Mouse (Mus musculus) embryonic facial prominence, embryonic 13.5 days (tissue): ENCODE results near the gene Cib4. TPM values are rescaled to one million over a fixed set of nuclear protein-coding genes. Genes with fewer than 3 reads are reported as not detected.

Experiments used
- ATAC-seq: fragments of 200-750 bp; cut with Nextera tagmentation; 2 replicates; pipeline ENCODE4 v1.8.0; 2017; ENCODE audit warnings: low read depth; ENCODE audit not compliant: insufficient number of reproducible peaks, insufficient read depth, low FRiP score, low TSS enrichment
- H3K27ac ChIP-seq: fragments of 300-500 bp; sonication (generic); 2 replicates; pipeline ENCODE4 v1.5.1; 2015; ENCODE audit warnings: moderate library complexity, mild to moderate bottlenecking, inconsistent platforms
- H3K27me3 ChIP-seq: fragments of 300-500 bp; sonication (generic); 2 replicates; pipeline ENCODE4 v1.6.1; 2015; ENCODE audit warnings: mild to moderate bottlenecking, inconsistent platforms
- H3K36me3 ChIP-seq: fragments of 300-500 bp; sonication (generic); 2 replicates; pipeline ENCODE4 v1.6.1; 2015; ENCODE audit warnings: mild to moderate bottlenecking, inconsistent platforms
- H3K4me1 ChIP-seq: fragments of 300-500 bp; sonication (generic); 2 replicates; pipeline ENCODE4 v1.6.1; 2015; ENCODE audit warnings: inconsistent platforms
- H3K4me2 ChIP-seq: fragments of 300-500 bp; sonication (generic); 2 replicates; pipeline ENCODE4 v1.6.1; 2015; ENCODE audit warnings: moderate library complexity, mild to moderate bottlenecking, inconsistent platforms
- H3K4me3 ChIP-seq: fragments of 300-500 bp; sonication (generic); 2 replicates; pipeline ENCODE4 v1.5.1; 2015; ENCODE audit warnings: mild to moderate bottlenecking, inconsistent platforms
- H3K9ac ChIP-seq: fragments of 300-500 bp; sonication (generic); 2 replicates; pipeline ENCODE4 v1.6.1; 2015; ENCODE audit warnings: mild to moderate bottlenecking, inconsistent platforms
- H3K9me3 ChIP-seq: fragments of 300-500 bp; sonication (generic); 2 replicates; pipeline ENCODE4 v1.6.1; 2016; ENCODE audit warnings: inconsistent platforms
- WGBS: fragments of 180-500 bp; shearing (Covaris S2); methylation state at CpG from one replicate; pipeline ENCODE4 v1.1.7; 2015; ENCODE audit warnings: mixed read lengths; 5-methylcytosine and 5-hydroxymethylcytosine counted together
- polyA plus RNA-seq: library from polyadenylated mRNA; unstranded; fragments of >200 nt; fragmentation: Nextera tagmentation; extraction: Ambion mirVana; gene quantifications from 2 replicates; pipeline ENCODE4 v1.2.1, GENCODE M21; 2015

The Cib4 gene
- polyA plus RNA-seq, 1 experiment from 2014 or later, result not detected

DNA sequence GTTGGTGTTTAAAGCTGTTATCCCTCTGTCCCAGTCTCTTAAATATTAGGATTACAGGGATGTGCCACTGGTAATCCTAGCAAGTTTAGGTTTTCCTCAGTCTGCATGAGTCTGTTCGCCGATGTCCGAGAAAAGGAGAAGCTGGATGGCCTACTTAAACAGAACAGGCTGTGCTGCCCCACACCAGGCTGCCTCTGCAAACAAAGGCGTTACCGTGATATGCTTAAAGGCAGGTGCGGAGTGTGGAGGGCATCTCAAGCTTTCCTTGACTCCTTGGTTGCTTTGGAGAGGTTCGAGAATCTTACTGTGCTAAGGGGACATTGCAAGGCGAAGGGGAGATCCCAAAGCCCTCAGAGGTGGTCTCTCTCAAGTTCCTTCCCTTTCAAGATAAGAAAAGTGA, 48.8 kb downstream of the Cib4 start:
- no peak overlapping the region for H3K4me3 ChIP-seq
- H3K4me2 ChIP-seq, result no peak overlapping the region
- H3K9ac ChIP-seq, result no peak overlapping the region
- H3K4me1 ChIP-seq, result peaks cover 29% of the 10 kb centered on the region
- no peak for ATAC-seq
- no peak overlapping the region for H3K27ac ChIP-seq
- WGBS, result 43% methylated on average over 8 of the region's 8 CpGs
- H3K36me3 ChIP-seq, result no peaks in the 10 kb centered on the region
- H3K27me3 ChIP-seq, result no peaks in the 10 kb centered on the region
- H3K9me3 ChIP-seq, result no peaks in the 10 kb centered on the region

DNA sequence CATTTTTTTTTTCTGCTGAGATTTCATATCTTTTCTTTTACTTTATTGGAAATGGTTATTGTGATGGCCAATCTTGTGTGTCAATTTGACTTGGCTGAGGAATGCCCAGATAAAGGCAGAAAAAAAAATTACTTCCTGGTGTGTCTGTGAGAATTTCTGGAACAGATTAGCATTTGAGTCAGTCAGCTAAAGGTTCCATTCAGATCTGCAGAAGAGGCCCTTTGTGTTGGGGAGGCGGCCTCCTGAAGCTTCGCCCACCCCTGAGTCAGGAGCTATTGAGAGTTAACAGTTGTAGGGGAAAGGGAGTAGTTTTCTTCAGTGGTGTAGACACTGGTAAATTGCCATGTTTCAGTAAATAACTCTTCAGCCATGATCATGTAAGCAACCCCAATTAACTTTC, 50.3 kb downstream of the Cib4 start:
- Histone ChIP-seq H3K9ac (no peak overlapping the region), H3K4me1 (peaks cover 29% of the 10 kb centered on the region), H3K4me2 (no peak overlapping the region), H3K9me3 (no peaks in the 10 kb centered on the region), H3K4me3 (no peak overlapping the region), H3K27ac (0 out of 2 replicates have a peak overlapping the region, but pooled peaks have one; percentile 22), H3K27me3 (no peaks in the 10 kb centered on the region), H3K36me3 (no peaks in the 10 kb centered on the region)
- no peak for ATAC-seq
- 32% methylated on average over 2 of the region's 2 CpGs for WGBS

DNA sequence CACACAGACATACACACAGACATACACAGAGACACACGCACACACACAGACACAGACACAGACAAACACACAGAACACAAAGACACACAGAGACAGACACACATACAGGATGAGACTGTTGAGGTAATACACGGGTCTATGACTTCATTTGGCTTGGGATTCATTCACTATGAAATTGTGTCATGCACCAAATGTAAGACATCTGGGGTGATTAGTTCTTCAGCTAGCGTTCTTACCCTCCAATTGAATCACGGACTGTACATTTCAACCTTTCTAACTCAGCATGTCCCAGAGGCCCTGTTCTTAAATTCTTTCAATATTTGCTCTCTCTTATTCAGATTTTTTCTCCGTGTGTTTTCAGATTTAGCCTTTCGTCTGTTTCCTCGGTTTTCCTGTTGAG, 51.0 kb downstream of the Cib4 start:
- no peak overlapping the region for H3K4me3 ChIP-seq
- no peak overlapping the region for H3K4me2 ChIP-seq
- no peaks in the 10 kb centered on the region for H3K36me3 ChIP-seq
- H3K9me3 ChIP-seq, result no peaks in the 10 kb centered on the region
- no peaks in the 10 kb centered on the region for H3K27me3 ChIP-seq
- peaks cover 29% of the 10 kb centered on the region for H3K4me1 ChIP-seq
- WGBS, result 36% methylated on average over 7 of the region's 7 CpGs
- peak overlapping the region; percentile 22; the same call in 1 of the 2 replicates for H3K27ac ChIP-seq
- ATAC-seq, result no peak
- H3K9ac ChIP-seq, result no peak overlapping the region

DNA sequence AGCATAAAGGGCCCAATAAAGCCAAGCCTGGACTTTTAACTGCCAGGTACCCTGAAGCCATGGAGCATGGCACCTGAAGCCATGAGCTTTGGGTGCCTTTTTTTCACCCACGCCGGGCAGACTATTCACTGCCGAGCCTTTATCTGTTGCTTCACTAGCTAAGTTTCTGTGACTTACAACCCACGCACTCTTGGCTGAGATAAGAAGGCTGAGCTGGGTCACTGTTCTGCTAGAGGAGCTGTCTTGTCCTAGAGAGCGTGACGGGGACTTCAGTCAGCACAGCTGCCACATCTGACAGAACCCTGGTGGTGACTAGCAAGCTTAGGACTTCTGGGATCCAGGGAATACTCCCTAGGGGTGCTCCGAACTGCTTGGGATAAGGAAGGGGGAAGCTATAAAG, 51.9 kb downstream of the Cib4 start:
- Histone ChIP-seq H3K27me3 (no peaks in the 10 kb centered on the region), H3K4me2 (no peak overlapping the region), H3K4me1 (peaks cover 29% of the 10 kb centered on the region), H3K27ac (no peak overlapping the region), H3K9me3 (no peaks in the 10 kb centered on the region), H3K9ac (no peak overlapping the region), H3K36me3 (no peaks in the 10 kb centered on the region), H3K4me3 (no peak overlapping the region)
- 75% methylated on average over 7 of the region's 7 CpGs for WGBS
- no peak for ATAC-seq

DNA sequence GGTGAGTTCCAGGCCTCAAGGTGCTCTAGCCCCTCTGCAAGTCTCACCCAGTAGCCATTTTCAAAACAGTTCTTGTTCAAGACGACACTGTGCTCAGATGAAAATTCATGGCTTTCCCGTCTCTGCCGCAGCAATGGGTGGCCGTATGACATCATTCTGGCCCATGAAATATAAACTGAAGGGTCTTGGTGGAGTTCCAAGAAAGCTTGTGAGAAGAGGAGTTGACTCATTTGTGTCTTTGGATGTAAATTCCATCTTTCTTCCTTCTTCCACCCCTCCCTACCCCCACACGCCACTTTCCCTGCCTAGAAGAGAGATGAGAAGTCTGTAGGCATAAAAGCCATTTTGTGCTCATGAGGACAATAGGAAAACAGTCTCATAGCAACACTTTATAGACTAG, 54.8 kb downstream of the Cib4 start:
- Histone ChIP-seq H3K27me3 (no peaks in the 10 kb centered on the region), H3K4me3 (no peak overlapping the region), H3K36me3 (no peaks in the 10 kb centered on the region), H3K27ac (no peak overlapping the region), H3K9me3 (no peaks in the 10 kb centered on the region), H3K9ac (no peak overlapping the region), H3K4me1 (peaks cover 12% of the 10 kb centered on the region), H3K4me2 (no peak overlapping the region)
- ATAC-seq, result no peak
- WGBS, result 80% methylated on average over 5 of the region's 5 CpGs

DNA sequence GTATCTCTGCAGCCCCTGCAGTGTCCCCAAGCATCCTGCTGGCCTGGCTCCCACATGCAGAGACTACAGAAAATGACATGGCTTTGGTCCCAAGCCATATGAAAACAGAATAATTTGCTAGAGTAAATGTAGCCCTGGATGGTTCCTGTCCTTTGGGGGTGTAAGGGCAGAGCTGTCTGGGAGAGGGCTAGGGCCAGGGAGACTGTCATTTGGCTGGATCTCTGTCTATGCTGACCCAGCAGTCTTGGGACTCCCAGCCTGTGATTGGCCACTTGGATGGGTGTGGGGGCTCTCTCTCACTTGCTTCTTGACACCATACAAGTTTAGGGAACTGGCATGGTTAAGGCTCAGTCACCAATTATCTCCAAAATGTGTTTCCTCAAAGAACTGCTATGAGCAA, 55.4 kb downstream of the Cib4 start:
- H3K9ac ChIP-seq, result no peak overlapping the region
- no peaks in the 10 kb centered on the region for H3K27me3 ChIP-seq
- H3K9me3 ChIP-seq, result no peaks in the 10 kb centered on the region
- H3K4me1 ChIP-seq, result peaks cover 8% of the 10 kb centered on the region
- ATAC-seq, result no peak
- no peaks in the 10 kb centered on the region for H3K36me3 ChIP-seq
- no peak overlapping the region for H3K4me3 ChIP-seq
- H3K4me2 ChIP-seq, result no peak overlapping the region
- no peak overlapping the region for H3K27ac ChIP-seq

DNA sequence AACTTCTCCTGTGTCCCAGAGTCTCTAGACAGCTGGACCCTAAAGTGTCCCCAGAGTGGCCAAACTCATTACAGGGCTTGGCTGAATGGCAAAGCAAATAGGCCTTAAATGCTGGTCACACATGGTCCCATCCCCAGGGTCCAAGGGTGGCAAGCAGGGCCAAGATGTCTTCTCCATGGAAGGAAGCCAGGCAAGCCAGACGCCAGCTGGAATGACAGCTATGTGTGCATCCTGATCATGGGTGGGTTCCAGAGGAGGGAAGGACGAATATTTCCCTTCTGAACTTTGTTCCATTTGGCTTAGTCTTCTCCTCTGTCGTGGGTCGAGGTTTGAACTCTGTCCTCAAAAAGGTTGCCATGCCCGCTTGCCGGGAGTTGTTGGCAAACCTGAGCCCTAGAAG, 60.5 kb downstream of the Cib4 start:
- no peaks in the 10 kb centered on the region for H3K9me3 ChIP-seq
- ATAC-seq, result no peak
- H3K27me3 ChIP-seq, result no peaks in the 10 kb centered on the region
- H3K27ac ChIP-seq, result no peak overlapping the region
- H3K4me3 ChIP-seq, result no peak overlapping the region
- no peak overlapping the region for H3K4me2 ChIP-seq
- H3K9ac ChIP-seq, result no peak overlapping the region
- WGBS, result 85% methylated on average over 6 of the region's 6 CpGs
- H3K4me1 ChIP-seq, result no peaks in the 10 kb centered on the region
- no peaks in the 10 kb centered on the region for H3K36me3 ChIP-seq

DNA sequence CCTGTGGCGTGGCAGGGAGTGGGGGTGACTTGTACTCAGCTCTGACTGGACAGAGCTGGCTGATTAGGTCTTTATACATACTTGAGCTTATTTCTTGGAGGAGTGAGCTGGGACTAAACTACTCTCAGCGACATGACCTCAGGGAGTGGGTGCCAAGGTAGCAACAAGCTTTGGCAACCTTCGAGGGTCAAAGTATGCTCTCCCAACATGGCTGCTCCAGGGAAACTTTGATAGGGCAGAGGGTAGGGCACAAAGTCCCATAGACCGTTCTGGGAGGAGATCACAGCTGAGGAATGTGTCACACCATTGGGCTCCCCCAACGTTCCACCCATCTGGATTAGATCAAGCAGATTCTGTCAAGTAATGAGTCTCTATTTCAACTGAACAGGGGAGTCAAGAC, 61.0 kb downstream of the Cib4 start:
- no peak for ATAC-seq
- no peaks in the 10 kb centered on the region for H3K36me3 ChIP-seq
- no peaks in the 10 kb centered on the region for H3K4me1 ChIP-seq
- no peak overlapping the region for H3K4me3 ChIP-seq
- no peak overlapping the region for H3K27ac ChIP-seq
- H3K4me2 ChIP-seq, result no peak overlapping the region
- no peaks in the 10 kb centered on the region for H3K27me3 ChIP-seq
- H3K9me3 ChIP-seq, result no peaks in the 10 kb centered on the region
- 68% methylated on average over 5 of the region's 5 CpGs for WGBS
- no peak overlapping the region for H3K9ac ChIP-seq

DNA sequence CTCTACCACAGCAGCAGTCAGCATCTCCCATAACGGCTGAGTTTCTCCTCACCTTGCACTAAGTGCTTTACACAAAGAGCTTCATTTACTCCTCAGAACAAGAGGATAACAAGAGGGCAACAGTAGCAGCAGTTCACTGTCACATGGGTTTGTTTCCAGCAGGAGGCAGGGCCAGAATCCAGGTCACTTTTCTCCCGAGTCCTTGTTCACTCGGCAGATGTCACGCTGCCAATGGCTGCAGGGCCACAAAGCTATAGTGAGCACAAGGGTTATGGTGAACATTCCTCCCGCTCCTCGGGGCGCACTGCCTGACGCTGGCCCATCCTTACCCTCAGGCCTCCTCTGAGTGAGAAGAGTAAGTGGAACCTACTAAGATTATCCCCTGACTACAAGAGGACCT, 62.1 kb downstream of the Cib4 start:
- Histone ChIP-seq H3K27ac (no peak overlapping the region), H3K4me3 (no peak overlapping the region), H3K27me3 (no peaks in the 10 kb centered on the region), H3K4me1 (no peaks in the 10 kb centered on the region), H3K36me3 (no peaks in the 10 kb centered on the region), H3K4me2 (no peak overlapping the region), H3K9ac (no peak overlapping the region), H3K9me3 (no peaks in the 10 kb centered on the region)
- 73% methylated on average over 8 of the region's 8 CpGs for WGBS
- no peak for ATAC-seq

DNA sequence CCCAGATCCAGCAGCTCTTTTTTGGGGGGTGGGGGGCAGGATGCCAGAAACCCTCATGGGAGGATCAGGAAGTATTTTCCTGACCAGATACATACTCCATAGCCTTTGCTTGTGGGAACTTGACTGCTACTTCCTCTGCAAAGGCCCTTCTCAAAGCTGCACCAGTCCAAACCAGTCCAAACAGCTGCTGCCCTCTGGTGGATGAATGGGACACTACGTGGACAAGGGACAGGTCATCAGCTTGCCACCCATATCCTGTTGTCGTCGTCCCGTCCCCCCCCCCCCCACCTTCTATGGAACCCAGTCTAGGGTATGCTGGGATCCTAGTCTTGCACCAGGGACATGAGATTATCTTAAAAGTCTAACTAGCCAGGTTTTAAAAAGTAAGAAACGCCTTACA, 63.3 kb downstream of the Cib4 start:
- ATAC-seq, result no peak

DNA sequence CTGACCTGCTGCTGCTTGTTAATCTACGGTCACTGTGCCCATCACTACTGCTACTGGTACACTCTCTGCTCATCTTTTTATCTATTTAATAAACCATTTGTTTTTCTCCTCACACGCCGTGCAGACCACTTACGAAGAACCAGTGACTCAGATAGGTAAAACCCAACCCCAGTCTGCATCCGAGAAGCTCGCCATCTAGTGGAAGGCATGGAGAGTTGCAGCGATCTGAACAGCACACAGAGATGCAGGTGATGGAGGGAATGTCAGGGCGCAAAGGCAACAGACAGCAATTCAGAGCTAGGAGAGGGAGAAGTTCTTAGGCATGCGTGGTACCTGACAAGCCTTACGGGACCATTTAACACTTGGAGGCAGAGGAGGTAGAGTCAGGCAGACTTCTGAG, 69.1 kb downstream of the Cib4 start:
- Histone ChIP-seq H3K27ac (no peak overlapping the region), H3K36me3 (no peaks in the 10 kb centered on the region), H3K9me3 (no peaks in the 10 kb centered on the region), H3K9ac (no peak overlapping the region), H3K4me3 (no peak overlapping the region), H3K27me3 (no peaks in the 10 kb centered on the region), H3K4me1 (no peaks in the 10 kb centered on the region), H3K4me2 (no peak overlapping the region)
- 39% methylated on average over 10 of the region's 10 CpGs for WGBS
- no peak for ATAC-seq

More for the DNA sequence above, 63.3 kb downstream of the Cib4 start:
- no peak overlapping the region for H3K27ac ChIP-seq
- H3K36me3 ChIP-seq, result no peaks in the 10 kb centered on the region
- no peak overlapping the region for H3K4me2 ChIP-seq
- WGBS, result 19% methylated on average over 5 of the region's 5 CpGs
- H3K4me3 ChIP-seq, result no peak overlapping the region
- H3K4me1 ChIP-seq, result no peaks in the 10 kb centered on the region
- no peaks in the 10 kb centered on the region for H3K9me3 ChIP-seq
- H3K9ac ChIP-seq, result no peak overlapping the region
- no peaks in the 10 kb centered on the region for H3K27me3 ChIP-seq

DNA sequence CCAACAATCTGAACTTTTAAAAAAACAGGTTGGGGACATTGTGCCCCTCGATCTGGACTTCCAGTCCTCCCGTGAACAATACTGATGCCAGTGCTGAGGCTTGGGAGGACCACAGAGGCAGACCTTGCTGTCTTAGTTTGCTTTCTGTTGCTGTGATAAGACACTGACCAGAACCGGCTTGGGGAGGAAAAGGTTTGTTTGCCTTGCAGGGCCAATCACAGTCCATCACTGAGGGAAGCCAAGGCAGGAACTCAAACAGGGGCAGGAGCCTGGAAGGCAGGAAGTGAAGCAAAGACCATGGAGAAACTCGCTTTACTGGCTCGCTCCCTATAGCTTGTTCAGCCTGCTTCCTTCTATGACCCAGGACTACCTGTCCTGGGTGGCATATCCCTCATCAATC, 73.5 kb downstream of the Cib4 start:
- WGBS, result 63% methylated on average over 5 of the region's 5 CpGs
- Histone ChIP-seq H3K9me3 (no peaks in the 10 kb centered on the region), H3K4me1 (0 out of 2 replicates have a peak, but pooled peaks cover 3% of the 10 kb centered on the region), H3K4me2 (no peak overlapping the region), H3K36me3 (no peaks in the 10 kb centered on the region), H3K4me3 (no peak overlapping the region), H3K9ac (no peak overlapping the region), H3K27me3 (peaks cover 7% of the 10 kb centered on the region), H3K27ac (no peak overlapping the region)
- ATAC-seq, result no peak

DNA sequence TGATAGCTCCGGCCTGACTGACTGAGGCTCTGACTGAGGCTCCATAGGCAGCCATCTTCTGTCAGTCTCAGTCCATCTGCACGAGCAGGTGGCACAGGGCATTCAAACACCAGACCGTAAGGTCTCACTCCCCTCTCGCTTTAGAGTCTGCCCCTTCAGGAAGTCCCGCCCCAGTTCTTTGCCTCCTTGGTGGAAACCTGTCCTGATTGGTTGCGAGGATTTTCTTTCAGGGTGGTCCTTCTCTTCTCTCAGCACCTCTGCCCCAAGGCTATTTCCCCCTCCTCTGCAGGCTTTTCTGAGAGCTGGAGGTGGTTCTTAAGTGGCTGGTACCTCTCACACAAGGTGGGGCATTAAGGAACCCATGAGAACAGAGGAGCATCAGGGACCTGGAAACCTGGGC, 75.2 kb downstream of the Cib4 start:
- 43% methylated on average over 6 of the region's 6 CpGs for WGBS
- peaks cover 11% of the 10 kb centered on the region for H3K4me1 ChIP-seq

More for the DNA sequence above, 75.2 kb downstream of the Cib4 start:
- ATAC-seq, result no peak
- no peak overlapping the region for H3K4me2 ChIP-seq
- H3K27me3 ChIP-seq, result peaks cover 24% of the 10 kb centered on the region
- no peak overlapping the region for H3K27ac ChIP-seq
- H3K9me3 ChIP-seq, result no peaks in the 10 kb centered on the region
- H3K36me3 ChIP-seq, result no peaks in the 10 kb centered on the region
- H3K4me3 ChIP-seq, result no peak overlapping the region
- H3K9ac ChIP-seq, result no peak overlapping the region
